Mouse (Mus musculus) ES-Bruce4 (cell line): Measurements from ENCODE around the gene Galc.
"Not testable (repeated sequence)": the region's sequence is repeated elsewhere in the genome, so short reads cannot be mapped to it uniquely, and the experiment has no call there.

Source experiments
- CTCF ChIP-seq: IDR thresholded peaks from one replicate; pipeline ENCODE4 v1.8.1; 2011; ENCODE audit warnings: low read depth, low read length
- EP300 ChIP-seq: IDR thresholded peaks from 2 replicates; pipeline ENCODE4 v1.6.1; 2011; ENCODE audit warnings: low read depth, low read length; ENCODE audit not compliant: insufficient read depth

GRCm38 (mm10) chr12:98238478-98238877, 20.8 kb downstream of the Galc start:
- not testable (repeated sequence) for TF ChIP-seq CTCF, EP300
